Mouse (Mus musculus) liver, embryonic 14.5 days (tissue): ENCODE results near the gene Shank2.

Experiments
- CTCF ChIP-seq: IDR thresholded peaks from 2 replicates; pipeline ENCODE4 v1.5.1; 2016; ENCODE audit warnings: antibody characterized with exemption, low read depth, control low read depth
- EP300 ChIP-seq: IDR thresholded peaks from 2 replicates; pipeline ENCODE4 v1.6.1; 2016; ENCODE audit warnings: antibody characterized with exemption, low read depth

GRCm38 (mm10) chr7:144461246-144461902 is 459.6 kb downstream of the Shank2 start:
- TF ChIP-seq CTCF (no peak), EP300 (no peak)
